Mouse (Mus musculus): ENCODE data around the gene Xrcc4. TPM values are rescaled to one million over a fixed set of nuclear protein-coding genes. Genes with fewer than 3 reads are reported as not detected.

Gene Xrcc4
- polyA plus RNA-seq, 1 experiment = 0.27 TPM

DNA sequence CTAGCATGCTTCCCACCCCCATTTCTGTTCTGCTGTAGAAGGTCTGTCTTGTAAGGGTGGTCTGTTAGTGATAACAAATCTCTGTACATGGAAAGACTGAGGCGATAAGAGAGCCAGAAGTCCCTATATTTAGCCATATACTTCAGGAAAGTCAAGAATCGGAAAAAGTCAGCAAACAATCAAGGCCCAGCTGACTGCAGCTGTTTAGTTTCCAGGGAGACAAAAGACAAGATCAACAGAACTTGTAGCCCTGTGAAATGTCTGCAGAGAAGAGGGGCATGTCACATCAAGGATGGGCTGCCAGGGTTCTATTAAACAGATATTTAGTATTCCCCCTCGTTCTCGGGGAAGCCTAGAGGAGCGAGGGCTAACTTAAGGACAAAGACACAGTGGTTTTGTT lies 354.3 kb downstream of the Xrcc4 start:
- no peak overlapping the region for H3K27ac ChIP-seq (ENCODE audit: insufficient read depth, low read depth, low read length)
- no peak for TF ChIP-seq CTCF (IDR thresholded peaks at IDR 0.05; ENCODE audit: extremely low read depth, insufficient read length, insufficient replicate concordance, low read depth, low read length)
- TF ChIP-seq POLR2A (IDR thresholded peaks at IDR 0.05; ENCODE audit: low read depth, low read length) = no peak
- H3K36me3 ChIP-seq (ENCODE audit: control insufficient read depth, insufficient read depth, low read length) = no peaks in the 10 kb centered on the region
- peaks cover 2% of the 10 kb centered on the region; the same call in 1 of the 2 replicates for H3K4me1 ChIP-seq (ENCODE audit: control insufficient read depth, insufficient read depth, insufficient read length, low read length)
- WGBS = 54% methylated on average over 5 of the region's 5 CpGs
- H3K4me3 ChIP-seq (ENCODE audit: low read depth, low read length) = no peak overlapping the region
- peaks cover 3% of the 10 kb centered on the region; the same call in 1 of the 2 replicates for H3K27me3 ChIP-seq (ENCODE audit: control insufficient read depth, insufficient read depth, low read length)

DNA sequence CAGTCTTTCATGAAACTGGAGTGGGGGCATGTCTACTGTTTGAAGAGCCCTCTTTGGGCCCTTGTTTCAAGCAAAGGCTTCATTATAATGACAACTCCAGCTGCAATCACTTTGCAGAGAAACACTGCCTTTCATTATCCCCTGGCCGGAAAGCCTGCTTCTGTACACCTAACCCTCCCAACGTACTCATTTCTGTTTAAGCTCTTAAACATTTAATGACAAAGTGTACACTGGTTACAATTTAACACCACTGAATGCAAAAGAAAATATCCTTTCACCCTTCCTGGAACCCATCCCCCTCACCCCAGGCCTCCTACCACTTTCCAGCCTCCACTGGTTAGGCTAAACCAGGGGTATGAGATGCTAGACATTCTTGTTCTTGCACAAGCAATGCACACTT lies 362.9 kb downstream of the Xrcc4 start:
- 81% methylated on average over 2 of the region's 2 CpGs for WGBS
- no peaks in the 10 kb centered on the region for H3K36me3 ChIP-seq (ENCODE audit: control insufficient read depth, insufficient read depth, low read length)
- TF ChIP-seq POLR2A (IDR thresholded peaks at IDR 0.05; ENCODE audit: low read depth, low read length) = no peak
- H3K4me1 ChIP-seq (ENCODE audit: control insufficient read depth, insufficient read depth, insufficient read length, low read length) = no peaks in the 10 kb centered on the region
- H3K27me3 ChIP-seq (ENCODE audit: control insufficient read depth, insufficient read depth, low read length) = no peaks in the 10 kb centered on the region
- H3K4me3 ChIP-seq (ENCODE audit: low read depth, low read length) = no peak overlapping the region
- H3K27ac ChIP-seq (ENCODE audit: insufficient read depth, low read depth, low read length) = no peak overlapping the region

Other genes starting within 250 kb of the Xrcc4 start
- 0.85 and 1.6 TPM in 2 replicates for gene Tmem167, start 485 bp downstream of the Xrcc4 start, polyA plus RNA-seq (2012; rRNA removed)

All from small intestine, adult 2 months (tissue).